Mouse (Mus musculus) neural tube, embryonic 15.5 days (tissue): Measurements from ENCODE around the gene Tsc22d1. TPM values are rescaled to one million over a fixed set of nuclear protein-coding genes. Genes with fewer than 3 reads are reported as not detected.

Source experiments
- ATAC-seq: fragments of 200-750 bp; cut with Nextera tagmentation; 2 replicates; pipeline ENCODE4 v1.8.0; 2017; ENCODE audit warnings: mild to moderate bottlenecking, moderate TSS enrichment, moderate library complexity; ENCODE audit not compliant: low FRiP score
- H3K27ac ChIP-seq: fragments of 300-500 bp; sonication (generic); replicated peaks from 2 replicates; pipeline ENCODE4 v1.5.1; 2015; ENCODE audit warnings: mild to moderate bottlenecking, inconsistent platforms
- H3K27me3 ChIP-seq: fragments of 300-500 bp; sonication (generic); replicated peaks from 2 replicates; pipeline ENCODE4 v1.6.1; 2015; ENCODE audit warnings: inconsistent platforms
- H3K36me3 ChIP-seq: fragments of 300-500 bp; sonication (generic); 2 replicates; pipeline ENCODE4 v1.6.1; 2015; ENCODE audit warnings: inconsistent platforms
- H3K4me1 ChIP-seq: fragments of 300-500 bp; sonication (generic); 2 replicates; pipeline ENCODE4 v1.6.1; 2015; ENCODE audit warnings: inconsistent platforms
- H3K4me2 ChIP-seq: fragments of 300-500 bp; sonication (generic); 2 replicates; pipeline ENCODE4 v1.6.1; 2015; ENCODE audit warnings: inconsistent platforms, mild to moderate bottlenecking, moderate library complexity
- H3K4me3 ChIP-seq: fragments of 300-500 bp; sonication (generic); replicated peaks from 2 replicates; pipeline ENCODE4 v1.5.1; 2015; ENCODE audit warnings: mild to moderate bottlenecking, inconsistent platforms
- H3K9ac ChIP-seq: fragments of 300-500 bp; sonication (generic); replicated peaks from 2 replicates; pipeline ENCODE4 v1.6.1; 2015; ENCODE audit warnings: mild to moderate bottlenecking, inconsistent platforms
- H3K9me3 ChIP-seq: fragments of 300-500 bp; sonication (generic); replicated peaks from 2 replicates; pipeline ENCODE4 v1.6.1; 2016; ENCODE audit warnings: inconsistent platforms
- WGBS: fragments of 180-500 bp; shearing (Covaris S2); methylation state at CpG from one replicate; pipeline ENCODE4 v1.1.7; 2015; ENCODE audit warnings: mixed read lengths; 5-methylcytosine and 5-hydroxymethylcytosine counted together
- polyA plus RNA-seq: library from polyadenylated mRNA; unstranded; fragments of >200 nt; fragmentation: Nextera tagmentation; extraction: Ambion mirVana; gene quantifications from 2 replicates; pipeline ENCODE4 v1.2.1, GENCODE M21; 2015

The Tsc22d1 gene
- polyA plus RNA-seq, 1 experiment from 2014 or later: 880 TPM

DNA sequence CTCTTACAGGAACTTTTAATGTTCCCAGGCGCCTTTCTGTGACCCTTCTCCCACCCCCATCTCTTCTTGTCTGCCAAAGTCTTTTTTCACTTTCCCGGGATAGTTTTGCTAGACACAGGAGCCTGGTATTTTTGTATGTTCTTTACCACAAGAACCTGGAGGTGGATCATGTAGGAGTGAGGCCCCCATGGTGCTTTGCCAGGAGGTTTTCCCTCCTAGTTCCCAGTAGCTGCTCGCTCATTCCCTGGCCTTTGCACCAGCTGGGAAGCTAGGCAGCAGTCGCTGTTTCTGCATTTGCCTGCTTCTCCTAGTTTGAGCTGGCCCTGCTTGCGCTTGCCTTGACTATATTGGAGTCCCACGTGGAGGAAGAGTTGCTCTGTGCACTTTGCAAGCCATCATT is 36.2 kb downstream of the Tsc22d1 start:
- H3K4me2 ChIP-seq: no peak overlapping the region
- H3K9ac ChIP-seq: no peak overlapping the region
- no peaks in the 10 kb centered on the region for H3K27me3 ChIP-seq
- H3K36me3 ChIP-seq: no peaks in the 10 kb centered on the region
- peaks cover 43% of the 10 kb centered on the region for H3K4me1 ChIP-seq
- no peak for ATAC-seq
- WGBS: 82% methylated on average over 6 of the region's 6 CpGs
- H3K27ac ChIP-seq: no peak overlapping the region
- H3K9me3 ChIP-seq: no peaks in the 10 kb centered on the region
- no peak overlapping the region for H3K4me3 ChIP-seq

DNA sequence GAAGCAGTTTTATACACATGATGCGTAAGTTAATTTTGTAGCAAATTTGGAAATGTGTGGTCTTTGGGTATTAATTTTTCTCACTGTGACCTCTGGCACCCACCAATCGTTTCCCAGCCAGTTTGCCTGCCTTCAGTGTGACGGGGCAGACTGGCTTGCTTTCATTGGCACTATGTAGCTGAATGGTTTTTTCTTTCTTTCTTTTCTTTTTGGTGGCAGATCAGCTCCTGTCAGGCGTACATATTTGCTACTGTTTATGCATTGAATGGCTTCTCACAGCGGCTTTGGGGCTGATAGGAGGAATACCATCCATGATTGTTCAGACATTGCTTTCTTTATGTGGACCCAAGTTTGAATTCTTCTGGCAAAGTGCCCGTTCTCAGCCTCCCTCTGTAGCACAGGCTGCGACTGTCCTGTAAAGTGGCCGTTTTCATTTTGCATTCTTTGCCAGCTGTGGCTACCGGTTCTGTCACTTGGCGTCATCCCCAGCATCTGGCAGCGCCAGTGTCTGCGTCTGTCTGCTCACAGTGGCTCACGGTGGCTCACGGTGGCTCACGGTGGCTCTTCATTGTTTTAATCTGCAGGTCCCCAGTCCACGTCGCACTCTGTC is 38.1 kb downstream of the Tsc22d1 start:
- peak overlapping the region; percentile 41 for H3K27ac ChIP-seq

DNA sequence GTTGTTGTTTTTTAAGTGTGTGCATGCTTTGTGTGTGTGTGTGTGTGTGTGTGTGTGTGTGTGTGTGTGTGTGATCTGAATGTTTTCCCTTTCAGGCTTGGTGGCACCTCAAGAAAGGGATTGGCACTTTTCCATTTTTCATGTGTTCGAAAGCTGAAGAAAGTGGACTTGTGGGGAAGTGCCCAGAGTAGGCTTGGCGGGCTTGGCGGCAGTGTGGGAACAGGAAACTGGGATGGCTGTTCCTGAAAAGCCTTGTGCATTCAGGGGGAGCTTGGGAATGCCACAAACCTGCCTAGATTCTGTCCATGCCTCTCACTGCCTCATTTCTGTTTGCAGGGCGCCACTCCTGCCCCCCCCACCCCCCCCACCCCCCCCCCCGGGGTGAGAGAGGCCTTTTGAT is 39.9 kb downstream of the Tsc22d1 start:
- Histone ChIP-seq H3K36me3 (no peaks in the 10 kb centered on the region), H3K4me3 (no peak overlapping the region), H3K4me1 (peaks cover 37% of the 10 kb centered on the region), H3K4me2 (no peak overlapping the region), H3K27ac (peak overlapping the region; percentile 35; the same call in 1 of the 2 replicates), H3K9me3 (no peaks in the 10 kb centered on the region), H3K27me3 (no peaks in the 10 kb centered on the region), H3K9ac (no peak overlapping the region)
- WGBS: 62% methylated on average over 5 of the region's 5 CpGs
- no peak for ATAC-seq

More for the DNA sequence above, 38.1 kb downstream of the Tsc22d1 start:
- Histone ChIP-seq H3K9me3 (no peaks in the 10 kb centered on the region), H3K4me3 (no peak overlapping the region), H3K9ac (no peak overlapping the region), H3K4me2 (peak overlapping the region; percentile 11; the same call in 1 of the 2 replicates), H3K36me3 (no peaks in the 10 kb centered on the region), H3K27me3 (no peaks in the 10 kb centered on the region), H3K4me1 (peaks cover 38% of the 10 kb centered on the region)
- 59% methylated on average over 17 of the region's 17 CpGs for WGBS
- no peak for ATAC-seq

DNA sequence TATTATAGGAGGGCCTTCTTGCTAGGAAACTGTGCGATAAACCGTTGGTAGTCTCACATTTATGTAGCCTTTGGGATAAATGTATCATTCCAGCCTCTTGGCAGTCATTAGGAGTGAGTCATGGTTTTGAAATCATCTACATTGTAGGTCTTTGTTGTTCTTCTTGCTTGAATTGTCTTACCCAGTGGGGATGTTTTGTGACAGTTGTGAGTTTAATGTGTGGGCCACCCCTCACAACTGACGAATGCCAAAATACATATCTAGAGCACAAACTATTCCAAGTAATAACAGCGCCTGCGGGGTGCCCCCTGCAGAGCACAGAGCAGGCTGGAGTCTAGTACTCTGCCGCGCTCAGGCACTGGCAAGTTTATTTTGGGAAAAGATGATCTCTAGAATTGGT is 40.4 kb downstream of the Tsc22d1 start:
- no peak overlapping the region for H3K4me2 ChIP-seq
- H3K4me3 ChIP-seq: no peak overlapping the region
- no peak for ATAC-seq
- peak overlapping the region; percentile 35; the same call in 1 of the 2 replicates for H3K27ac ChIP-seq
- H3K4me1 ChIP-seq: peaks cover 37% of the 10 kb centered on the region
- H3K36me3 ChIP-seq: no peaks in the 10 kb centered on the region
- no peaks in the 10 kb centered on the region for H3K27me3 ChIP-seq
- WGBS: 54% methylated on average over 7 of the region's 7 CpGs
- no peaks in the 10 kb centered on the region for H3K9me3 ChIP-seq
- no peak overlapping the region for H3K9ac ChIP-seq

DNA sequence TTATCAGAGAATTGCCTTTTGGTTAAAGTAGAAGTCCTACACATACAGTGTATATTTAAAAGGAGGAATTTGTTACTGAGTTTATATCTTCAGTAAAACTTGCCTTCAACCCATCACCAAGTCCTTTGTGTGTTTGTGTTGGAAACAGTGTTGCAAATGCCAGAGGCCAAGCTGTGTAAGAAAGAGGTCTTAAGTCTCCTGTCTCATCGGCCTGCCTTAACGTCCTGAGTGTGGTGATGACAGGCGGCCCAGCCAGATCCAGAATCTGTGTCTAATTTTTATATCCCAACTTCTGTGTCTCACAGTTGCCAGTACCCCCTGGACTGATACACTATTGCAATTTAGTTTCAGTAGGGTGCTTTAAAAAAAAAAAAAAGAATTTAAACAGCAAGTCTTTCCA is 42.9 kb downstream of the Tsc22d1 start:
- ATAC-seq: no peak
- Histone ChIP-seq H3K9me3 (no peaks in the 10 kb centered on the region), H3K4me2 (no peak overlapping the region), H3K4me1 (peaks cover 24% of the 10 kb centered on the region), H3K4me3 (no peak overlapping the region), H3K9ac (no peak overlapping the region), H3K36me3 (no peaks in the 10 kb centered on the region; the same call in 1 of the 2 replicates), H3K27me3 (no peaks in the 10 kb centered on the region), H3K27ac (no peak overlapping the region)
- 88% methylated on average over 3 of the region's 3 CpGs for WGBS

DNA sequence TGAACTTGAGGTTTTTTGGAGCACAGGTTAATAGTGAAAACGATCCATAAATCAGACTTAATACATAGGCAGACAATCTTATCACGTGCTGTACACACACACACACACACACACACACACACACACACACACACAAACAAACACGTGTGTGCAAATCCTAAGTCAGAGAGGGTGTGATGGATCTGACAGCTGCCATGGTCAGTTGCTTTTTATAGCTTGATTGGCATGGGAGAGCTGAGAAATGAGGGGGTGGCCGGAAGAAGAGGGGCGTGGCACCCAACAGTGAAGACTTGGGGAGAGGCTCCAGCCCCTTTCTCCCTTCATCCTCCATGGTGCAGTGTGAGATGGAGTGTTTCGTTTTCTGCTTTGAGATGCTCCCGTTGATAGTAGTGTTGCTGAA is 45.4 kb downstream of the Tsc22d1 start:
- Histone ChIP-seq H3K4me1 (peaks cover 13% of the 10 kb centered on the region), H3K27me3 (no peaks in the 10 kb centered on the region), H3K9me3 (no peaks in the 10 kb centered on the region), H3K4me3 (no peak overlapping the region), H3K27ac (no peak overlapping the region), H3K4me2 (no peak overlapping the region), H3K36me3 (no peaks in the 10 kb centered on the region; the same call in 1 of the 2 replicates), H3K9ac (no peak overlapping the region)
- no peak for ATAC-seq
- 70% methylated on average over 7 of the region's 7 CpGs for WGBS

DNA sequence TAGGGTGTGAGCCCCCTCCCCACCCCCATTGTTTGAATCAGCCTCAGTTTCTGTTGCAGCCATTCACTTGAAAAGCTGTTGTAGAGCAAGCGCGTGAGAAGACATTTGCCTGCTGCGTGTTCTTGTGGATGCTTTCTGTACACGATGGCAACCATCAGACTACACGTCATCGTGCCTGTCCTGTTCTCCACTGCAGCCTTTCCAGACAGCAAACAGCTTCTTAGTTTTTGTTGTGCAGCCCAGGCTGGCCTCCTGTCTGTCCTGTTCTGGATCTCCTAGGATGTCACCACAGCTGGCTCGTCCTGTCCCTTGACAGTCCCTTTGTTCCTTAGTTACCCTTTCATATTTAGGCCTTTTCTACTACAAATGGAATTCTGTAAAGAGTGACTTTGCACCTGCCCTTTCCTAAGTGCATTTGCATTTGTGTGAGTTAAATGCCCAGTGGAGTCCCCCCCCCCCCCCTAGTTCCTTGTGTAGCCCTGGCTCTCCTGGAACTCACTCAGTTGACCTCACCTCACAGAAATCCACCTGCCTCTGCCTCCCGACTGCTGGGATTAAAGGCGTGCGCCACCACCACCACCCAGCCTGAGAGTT is 46.5 kb downstream of the Tsc22d1 start:
- Histone ChIP-seq H3K27ac (no peak overlapping the region; the same call in 1 of the 2 replicates), H3K4me1 (peaks cover 12% of the 10 kb centered on the region; the same call in 1 of the 2 replicates)
- 78% methylated on average over 10 of the region's 10 CpGs for WGBS

DNA sequence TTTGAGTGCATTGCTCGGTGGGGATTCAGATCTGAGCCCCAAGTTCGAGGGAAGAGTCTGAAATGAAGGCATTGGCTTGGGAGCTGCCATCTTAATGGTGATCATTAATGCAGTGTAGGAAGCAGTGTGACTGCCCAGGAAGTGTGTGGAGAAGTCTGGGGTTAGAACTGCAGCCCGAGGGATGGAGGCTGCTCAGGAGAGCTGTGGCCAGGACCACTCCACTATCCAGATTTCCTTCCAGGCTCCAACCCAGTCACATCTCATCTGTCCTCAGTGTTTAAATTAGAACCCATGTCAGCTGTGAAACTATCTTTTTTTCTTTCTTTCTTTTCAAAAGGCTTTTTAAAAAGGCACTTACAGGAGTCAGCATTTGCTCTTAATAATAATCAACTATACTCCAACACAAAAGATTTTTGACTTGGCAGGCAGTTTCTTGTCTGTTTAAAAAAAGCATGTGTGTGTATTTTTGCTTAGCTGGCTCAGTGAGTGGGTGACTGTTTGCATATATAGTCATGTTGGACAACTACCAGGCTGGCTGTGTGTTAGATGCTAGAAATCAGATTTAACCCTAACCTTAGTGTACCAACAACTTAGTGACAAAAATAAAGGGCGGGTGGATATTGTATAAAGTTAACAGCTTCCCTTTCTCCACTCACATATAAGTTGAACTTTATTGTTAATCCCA is 48.8 kb downstream of the Tsc22d1 start:
- Histone ChIP-seq H3K27ac (no peak overlapping the region), H3K9ac (no peak overlapping the region), H3K36me3 (no peaks in the 10 kb centered on the region; the same call in 1 of the 2 replicates), H3K4me2 (no peak overlapping the region), H3K4me1 (peaks cover 23% of the 10 kb centered on the region), H3K9me3 (no peaks in the 10 kb centered on the region), H3K27me3 (no peaks in the 10 kb centered on the region), H3K4me3 (no peak overlapping the region)
- 77% methylated on average over 4 of the region's 4 CpGs for WGBS
- no peak for ATAC-seq

More for the DNA sequence above, 46.5 kb downstream of the Tsc22d1 start:
- Histone ChIP-seq H3K9me3 (no peaks in the 10 kb centered on the region), H3K4me2 (no peak overlapping the region), H3K4me3 (no peak overlapping the region), H3K9ac (no peak overlapping the region), H3K36me3 (no peaks in the 10 kb centered on the region; the same call in 1 of the 2 replicates), H3K27me3 (no peaks in the 10 kb centered on the region)
- ATAC-seq: no peak

DNA sequence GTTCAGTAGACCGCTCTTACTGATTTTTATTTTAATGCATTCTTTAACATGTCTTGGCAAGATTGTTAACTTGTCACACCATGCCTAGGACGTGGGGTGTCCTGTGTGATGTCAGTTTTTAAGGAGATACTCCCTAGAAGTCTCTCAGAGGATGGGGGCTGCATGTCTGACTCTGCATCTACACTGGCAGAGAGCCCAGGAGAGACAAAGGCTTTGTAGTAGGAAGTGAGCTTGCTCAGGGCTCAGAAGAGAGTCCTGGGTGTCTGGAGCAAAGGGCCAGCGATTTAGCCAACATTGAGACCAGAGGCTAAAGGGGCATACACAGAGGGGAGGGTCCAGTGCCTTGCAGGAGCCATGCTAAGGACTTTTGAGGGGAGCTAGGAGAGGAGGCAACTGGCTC is 50.2 kb downstream of the Tsc22d1 start:
- no peak overlapping the region for H3K4me2 ChIP-seq
- H3K27ac ChIP-seq: no peak overlapping the region
- no peaks in the 10 kb centered on the region; the same call in 1 of the 2 replicates for H3K36me3 ChIP-seq
- ATAC-seq: no peak
- H3K4me1 ChIP-seq: peaks cover 24% of the 10 kb centered on the region
- no peaks in the 10 kb centered on the region for H3K9me3 ChIP-seq
- no peaks in the 10 kb centered on the region for H3K27me3 ChIP-seq
- H3K4me3 ChIP-seq: no peak overlapping the region
- WGBS: 75% methylated on average over 3 of the region's 3 CpGs
- H3K9ac ChIP-seq: no peak overlapping the region

DNA sequence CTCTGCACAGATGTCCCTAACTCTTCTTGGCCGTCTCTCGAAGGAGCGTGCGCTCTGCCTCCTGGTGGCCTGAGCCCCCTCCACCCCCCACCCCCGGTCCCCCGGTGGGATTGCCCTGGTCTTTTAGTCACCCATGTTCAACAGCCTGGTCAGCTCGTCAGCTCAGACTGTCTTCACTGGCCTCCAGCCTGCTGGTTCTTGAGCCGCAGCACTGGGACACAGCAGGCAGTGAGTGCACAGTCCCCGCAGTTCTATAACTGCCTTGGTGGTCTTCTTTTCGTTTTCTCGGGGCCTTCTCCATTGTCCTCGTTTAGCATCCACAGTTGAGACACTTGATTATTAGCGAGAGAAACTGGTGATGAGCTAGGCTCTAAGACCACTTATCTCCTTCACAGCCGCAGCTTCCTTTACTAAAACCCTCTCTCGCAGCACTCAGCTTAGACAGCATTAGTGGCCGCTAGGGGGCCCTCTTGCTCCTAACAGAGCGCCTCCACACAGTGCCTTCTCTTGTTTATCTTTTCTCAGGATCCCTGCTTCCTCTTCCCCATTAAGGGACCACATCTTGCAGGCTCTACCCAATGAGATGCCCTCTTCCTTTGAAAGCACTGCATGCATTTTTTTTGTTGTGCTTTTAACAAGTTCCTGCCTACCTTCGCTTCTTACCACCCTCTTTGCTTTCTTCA is 52.0 kb downstream of the Tsc22d1 start:
- H3K4me2 ChIP-seq: no peak overlapping the region
- ATAC-seq: peak; percentile 72
- no peak overlapping the region for H3K4me3 ChIP-seq
- H3K27ac ChIP-seq: no peak overlapping the region
- no peaks in the 10 kb centered on the region; the same call in 1 of the 2 replicates for H3K36me3 ChIP-seq
- peaks cover 24% of the 10 kb centered on the region for H3K4me1 ChIP-seq
- 32% methylated on average over 18 of the region's 18 CpGs for WGBS
- H3K9me3 ChIP-seq: no peaks in the 10 kb centered on the region
- no peaks in the 10 kb centered on the region for H3K27me3 ChIP-seq
- no peak overlapping the region for H3K9ac ChIP-seq

DNA sequence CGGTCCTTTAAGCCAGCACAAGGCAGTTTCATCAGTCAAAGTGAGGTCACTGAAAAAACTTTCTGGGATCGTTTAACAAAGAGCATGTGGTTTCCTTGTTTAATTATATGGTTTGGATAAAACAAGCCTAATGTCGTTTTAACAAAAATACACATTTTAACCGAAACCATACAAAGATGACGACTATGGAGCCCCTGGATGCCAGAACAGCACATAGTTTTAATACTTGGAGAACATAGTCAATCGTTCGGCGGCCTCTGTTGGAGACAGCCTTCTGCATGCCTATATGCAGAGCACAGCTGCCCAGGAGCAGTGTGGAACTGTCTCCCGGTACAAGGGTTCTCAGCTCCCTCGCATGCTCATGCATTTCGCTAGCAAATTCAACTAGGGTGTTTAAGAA is 53.2 kb downstream of the Tsc22d1 start:
- H3K4me1 ChIP-seq: peaks cover 24% of the 10 kb centered on the region
- H3K27me3 ChIP-seq: no peaks in the 10 kb centered on the region
- H3K36me3 ChIP-seq: no peaks in the 10 kb centered on the region
- H3K4me2 ChIP-seq: no peak overlapping the region
- no peak overlapping the region for H3K9ac ChIP-seq
- H3K9me3 ChIP-seq: no peaks in the 10 kb centered on the region
- 86% methylated on average over 11 of the region's 11 CpGs for WGBS
- no peak for ATAC-seq
- H3K27ac ChIP-seq: no peak overlapping the region
- no peak overlapping the region for H3K4me3 ChIP-seq
